Mouse (Mus musculus) MEL (cell line): ENCODE results near the gene Bmp7. TPM values are rescaled to one million over a fixed set of nuclear protein-coding genes. Genes with fewer than 3 reads are reported as not detected.

Experiments
- DNase-seq: peaks from one replicate; pipeline ENCODE4 v3.0.0; 2011; ENCODE audit warnings: low read depth, low spot score
- H3K27ac ChIP-seq: 2 replicates; pipeline ENCODE4 v1.5.1; 2012; ENCODE audit warnings: low read depth, mild to moderate bottlenecking, control low read depth, low read length, moderate library complexity; ENCODE audit not compliant: control insufficient read depth
- H3K27me3 ChIP-seq, 2 experiments: fragments of 150-350 bp in 1 of 2; sonication (generic) in 1 of 2; 2 replicates each; pipeline ENCODE4 v1.6.1; 2012; ENCODE audit warnings: low read length in 2 of 2, mild to moderate bottlenecking in 2 of 2, improper control_type of control experiment in 1 of 2, moderate library complexity in 1 of 2; ENCODE audit not compliant: insufficient read depth in 2 of 2, control insufficient read depth in 1 of 2
- H3K36me3 ChIP-seq, 2 experiments: 2 replicates each; pipeline ENCODE4 v1.6.1; 2012 to 2014; ENCODE audit warnings: low read length in 2 of 2, improper control_type of control experiment in 1 of 2, inconsistent platforms in 1 of 2, mild to moderate bottlenecking in 1 of 2; ENCODE audit not compliant: insufficient read depth in 2 of 2, control insufficient read depth in 1 of 2
- H3K4me1 ChIP-seq, 2 experiments: fragments of 150-350 bp in 1 of 2; sonication (generic) in 1 of 2; 2 replicates each; pipeline ENCODE4 v1.6.1; 2012; ENCODE audit warnings: low read length in 2 of 2, improper control_type of control experiment in 1 of 2, mild to moderate bottlenecking in 1 of 2; ENCODE audit not compliant: insufficient read depth in 2 of 2, control insufficient read depth in 1 of 2
- H3K4me3 ChIP-seq, 2 experiments: fragments of 150-350 bp in 1 of 2; sonication (generic) in 1 of 2; 2 replicates each; pipeline ENCODE4 v1.5.1; 2012; ENCODE audit warnings: low read depth in 2 of 2, low read length in 2 of 2, mild to moderate bottlenecking in 2 of 2, moderate library complexity in 2 of 2, control low read depth in 1 of 2, improper control_type of control experiment in 1 of 2; ENCODE audit not compliant: control insufficient read depth in 1 of 2, insufficient read depth in 1 of 2
- H3K79me2 ChIP-seq: 2 replicates; pipeline ENCODE4 v1.6.1; 2012; ENCODE audit warnings: mild to moderate bottlenecking, low read length, moderate library complexity; ENCODE audit not compliant: control insufficient read depth, poor library complexity, insufficient read depth
- H3K9ac ChIP-seq: 2 replicates; pipeline ENCODE4 v1.6.1; 2012; ENCODE audit warnings: low read depth, mild to moderate bottlenecking, control low read depth, low read length, moderate library complexity; ENCODE audit not compliant: control insufficient read depth, poor library complexity, severe bottlenecking
- H3K9me3 ChIP-seq: fragments of 150-350 bp; sonication (generic); replicated peaks from 2 replicates; pipeline ENCODE4 v1.6.1; 2012; ENCODE audit warnings: mild to moderate bottlenecking, low read length, improper control_type of control experiment, moderate library complexity; ENCODE audit not compliant: insufficient read depth
- BHLHE40 ChIP-seq: IDR thresholded peaks from 2 replicates; pipeline ENCODE4 v1.6.1; 2012; ENCODE audit warnings: low read depth, mild to moderate bottlenecking, inconsistent platforms, low read length, improper control_type of control experiment, borderline replicate concordance
- CHD1 ChIP-seq: IDR thresholded peaks from 2 replicates; pipeline ENCODE4 v1.6.1; 2012; ENCODE audit warnings: low read depth, mild to moderate bottlenecking, inconsistent platforms, low read length, improper control_type of control experiment
- CHD2 ChIP-seq: IDR thresholded peaks from 2 replicates; pipeline ENCODE4 v1.6.1; 2011; ENCODE audit warnings: low read length, improper control_type of control experiment
- E2F4 ChIP-seq: IDR thresholded peaks from 2 replicates; pipeline ENCODE4 v1.6.1; 2011; ENCODE audit warnings: low read depth, low read length, improper control_type of control experiment, borderline replicate concordance
- GATA1 ChIP-seq: IDR thresholded peaks from 2 replicates; pipeline ENCODE4 v1.6.1; 2011; ENCODE audit warnings: low read depth, low read length, improper control_type of control experiment
- KAT2A ChIP-seq: conservative IDR thresholded peaks from 2 replicates; pipeline ENCODE4 v1.6.1; 2012; ENCODE audit warnings: low read depth, low read length, improper control_type of control experiment, inconsistent platforms
- MAFK ChIP-seq: IDR thresholded peaks from 2 replicates; pipeline ENCODE4 v1.6.1; 2011; ENCODE audit warnings: low read depth, mild to moderate bottlenecking, low read length, improper control_type of control experiment, borderline replicate concordance
- MAZ ChIP-seq: IDR thresholded peaks from 2 replicates; pipeline ENCODE4 v1.6.1; 2012; ENCODE audit warnings: low read depth, mild to moderate bottlenecking, inconsistent platforms, low read length, improper control_type of control experiment
- MEF2A ChIP-seq: IDR thresholded peaks from 2 replicates; pipeline ENCODE4 v1.6.1; 2014; ENCODE audit warnings: low read depth, mild to moderate bottlenecking, inconsistent platforms, low read length, improper control_type of control experiment; ENCODE audit not compliant: poor library complexity, insufficient replicate concordance, severe bottlenecking; ENCODE audit errors: extremely low read depth
- MXI1 ChIP-seq: IDR thresholded peaks from 2 replicates; pipeline ENCODE4 v1.6.1; 2011; ENCODE audit warnings: mild to moderate bottlenecking, low read depth, low read length, improper control_type of control experiment
- MYC ChIP-seq: IDR thresholded peaks from 2 replicates; pipeline ENCODE4 v1.6.1; 2011; ENCODE audit warnings: low read depth, mild to moderate bottlenecking, low read length, improper control_type of control experiment, moderate library complexity
- NRF1 ChIP-seq: IDR thresholded peaks from 2 replicates; pipeline ENCODE4 v1.6.1; 2014; ENCODE audit warnings: low read depth, mild to moderate bottlenecking, inconsistent platforms, low read length, improper control_type of control experiment, moderate library complexity; ENCODE audit not compliant: poor library complexity, insufficient read depth, severe bottlenecking
- POLR2AphosphoS2 ChIP-seq: IDR thresholded peaks from 2 replicates; pipeline ENCODE4 v1.6.1; 2011; ENCODE audit warnings: low read length, improper control_type of control experiment
- POLR2AphosphoS5 ChIP-seq: IDR thresholded peaks from 2 replicates; pipeline ENCODE4 v1.6.1; 2012; ENCODE audit warnings: low read depth, borderline replicate concordance, mild to moderate bottlenecking, inconsistent platforms, low read length, moderate library complexity, mixed read lengths
- RAD21 ChIP-seq: IDR thresholded peaks from 2 replicates; pipeline ENCODE4 v1.6.1; 2011; ENCODE audit warnings: mild to moderate bottlenecking, low read depth, low read length, improper control_type of control experiment
- SIN3A ChIP-seq: IDR thresholded peaks from 2 replicates; pipeline ENCODE4 v1.6.1; 2012; ENCODE audit warnings: low read length, improper control_type of control experiment, inconsistent platforms
- UBTF ChIP-seq: IDR thresholded peaks from 2 replicates; pipeline ENCODE4 v1.6.1; 2012; ENCODE audit warnings: low read depth, mild to moderate bottlenecking, inconsistent platforms, low read length, improper control_type of control experiment, moderate library complexity, borderline replicate concordance; ENCODE audit not compliant: insufficient read depth
- USF1 ChIP-seq: IDR thresholded peaks from 2 replicates; pipeline ENCODE4 v1.6.1; 2014; ENCODE audit warnings: low read depth, mild to moderate bottlenecking, inconsistent platforms, low read length, improper control_type of control experiment, moderate library complexity
- ZC3H11A ChIP-seq: IDR thresholded peaks from 2 replicates; pipeline ENCODE4 v1.6.1; 2012; ENCODE audit warnings: low read depth, mild to moderate bottlenecking, inconsistent platforms, low read length, improper control_type of control experiment
- ZKSCAN1 ChIP-seq: IDR thresholded peaks from 2 replicates; pipeline ENCODE4 v1.6.1; 2012; ENCODE audit warnings: low read depth, mild to moderate bottlenecking, inconsistent platforms, low read length, improper control_type of control experiment, moderate library complexity
- ZNF384 ChIP-seq: IDR thresholded peaks from 2 replicates; pipeline ENCODE4 v1.6.1; 2012; ENCODE audit warnings: low read depth, mild to moderate bottlenecking, inconsistent platforms, low read length, improper control_type of control experiment
- polyA plus RNA-seq, 2 experiments: library from polyadenylated mRNA; stranded (reverse) in 1 of 2; unstranded in 1 of 2; fragments of >175 nt in 1 of 2; fragments of >200 nt in 1 of 2; gene quantifications; 2 replicates each; pipeline versions ENCODE4 v1.2.1 to v1.2.4; 2012; ENCODE audit warnings: low replicate concordance in 2 of 2, low read depth in 1 of 2; ENCODE audit not compliant: insufficient read length in 2 of 2, insufficient read depth in 1 of 2, missing spikeins in 1 of 2
- total RNA-seq: library from RNA; depleted of rRNA; stranded (reverse); fragments of 300-350 nt; gene quantifications from 2 replicates; pipeline ENCODE4 v1.2.3, GENCODE M21; 2012

The Bmp7 gene
- total and polyA plus RNA-seq, 3 experiments = not detected

GRCm38 (mm10) chr2:172860593-172860992 is 79.5 kb downstream of the Bmp7 start:
- Histone ChIP-seq H3K4me3 (no peak overlapping the region), H3K4me1 (no peaks in the 10 kb centered on the region), H3K9ac (no peak overlapping the region), H3K9me3 (no peaks in the 10 kb centered on the region), H3K36me3 (no peaks in the 10 kb centered on the region), H3K79me2 (no peaks in the 10 kb centered on the region), H3K27ac (no peak overlapping the region), H3K27me3 (no peaks in the 10 kb centered on the region)
- no peak for DNase-seq
- TF ChIP-seq CHD2 (no peak), POLR2AphosphoS5 (no peak), GATA1 (no peak), ZNF384 (no peak), POLR2AphosphoS2 (no peak), USF1 (no peak), SIN3A (no peak)

GRCm38 (mm10) chr2:172860104-172860503 is 80.0 kb downstream of the Bmp7 start:
- Histone ChIP-seq H3K27me3 (no peaks in the 10 kb centered on the region), H3K27ac (no peak overlapping the region), H3K36me3 (no peaks in the 10 kb centered on the region), H3K4me1 (no peaks in the 10 kb centered on the region), H3K4me3 (no peak overlapping the region), H3K9ac (no peak overlapping the region), H3K9me3 (no peaks in the 10 kb centered on the region), H3K79me2 (no peaks in the 10 kb centered on the region)
- DNase-seq = no peak
- no peak for TF ChIP-seq BHLHE40
- no peak for TF ChIP-seq MAFK
- TF ChIP-seq MXI1 = no peak
- no peak for TF ChIP-seq ZKSCAN1
- TF ChIP-seq NRF1 = no peak
- no peak for TF ChIP-seq MEF2A
- TF ChIP-seq E2F4 = no peak
- TF ChIP-seq KAT2A = no peak
- TF ChIP-seq POLR2AphosphoS2 = no peak
- no peak for TF ChIP-seq MYC
- no peak for TF ChIP-seq USF1
- no peak for TF ChIP-seq ZC3H11A
- TF ChIP-seq CHD1 = no peak
- TF ChIP-seq RAD21 = no peak
- no peak for TF ChIP-seq UBTF
- no peak for TF ChIP-seq CHD2
- no peak for TF ChIP-seq MAZ
- TF ChIP-seq, all 39 proteins: peak for 0
